Mouse (Mus musculus) fat pad, adult 2 months (tissue): ENCODE measurements around the gene B2m.

ENCODE experiments used
- DNase-seq: peaks from one replicate; pipeline ENCODE4 v3.0.0-alpha.2; 2011; ENCODE audit warnings: low read depth, low spot score; ENCODE audit errors: extremely low read depth

The B2m gene

DNA sequence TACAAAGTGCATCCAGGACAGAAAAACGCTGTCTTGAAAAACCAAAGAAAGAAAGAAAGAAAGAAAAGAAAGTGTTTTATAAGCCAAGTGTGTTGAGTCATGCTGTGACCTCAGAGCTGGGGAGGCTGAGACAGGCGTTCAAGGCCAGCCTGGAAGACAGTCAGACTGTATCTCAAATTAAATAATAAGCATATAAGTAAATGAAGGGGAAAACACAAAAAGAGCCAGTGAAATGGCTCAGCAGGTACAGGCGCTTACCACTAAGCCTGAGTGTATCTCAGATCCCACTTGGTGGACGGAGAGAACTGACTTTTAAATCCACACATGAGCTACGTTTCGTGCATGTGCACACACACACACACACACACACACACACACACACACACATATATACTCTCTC is 1.8 kb downstream of the B2m start:
- DNase-seq: no peak

DNA sequence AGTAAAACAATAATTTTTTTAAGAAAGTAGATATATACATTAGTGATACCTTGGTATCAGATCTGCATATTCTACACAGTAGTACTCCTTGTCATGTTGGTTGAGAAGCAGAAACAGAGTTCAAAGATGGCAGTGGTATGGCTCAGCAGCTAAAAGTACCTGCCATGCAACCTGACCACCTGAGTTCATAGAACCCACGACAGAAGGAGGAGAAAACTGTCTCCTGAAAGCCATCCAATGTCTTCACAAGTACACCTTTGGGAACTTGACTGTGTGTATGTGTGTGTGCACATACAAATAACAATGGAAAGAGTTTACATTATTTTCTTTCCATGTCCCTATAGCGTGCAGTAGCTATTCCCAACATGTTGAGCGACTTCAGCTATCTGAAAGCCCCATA is 2.2 kb downstream of the B2m start:
- no peak for DNase-seq

GRCm38 (mm10) chr2:122151221-122151620 is 3.7 kb downstream of the B2m start:
- no peak for DNase-seq

- DNase-seq: no peak
Measured at GRCm38 (mm10) chr2:122152850-122153249, 5.4 kb downstream of the B2m start.

- no peak for DNase-seq
Measured at GRCm38 (mm10) chr2:122153681-122154365, 6.3 kb downstream of the B2m start.

DNA sequence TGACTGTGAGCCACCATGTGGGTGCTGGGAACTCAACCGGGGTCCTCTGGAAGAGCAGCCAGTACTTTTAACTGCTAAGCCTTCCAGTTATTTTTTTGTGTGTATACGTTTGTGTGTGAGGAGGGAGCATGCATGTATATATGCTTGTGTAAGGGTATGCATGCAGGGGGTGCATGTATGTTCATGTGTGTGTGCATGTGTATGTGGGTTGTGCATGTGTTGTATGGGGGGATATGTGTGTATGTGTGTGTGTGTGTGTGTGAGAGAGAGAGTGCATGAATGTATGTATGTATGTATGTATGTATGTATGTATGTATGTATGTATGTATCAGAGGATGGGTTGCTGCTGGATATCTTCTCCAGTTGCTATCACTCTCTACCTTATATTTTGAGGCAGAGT is 7.0 kb downstream of the B2m start:
- no peak for DNase-seq

GRCm38 (mm10) chr2:122155292-122155691 is 7.8 kb downstream of the B2m start:
- DNase-seq: no peak

- DNase-seq: no peak
Measured at GRCm38 (mm10) chr2:122156051-122156700, 8.7 kb downstream of the B2m start.

GRCm38 (mm10) chr2:122157561-122157960 is 10.1 kb downstream of the B2m start:
- DNase-seq: no peak

DNA sequence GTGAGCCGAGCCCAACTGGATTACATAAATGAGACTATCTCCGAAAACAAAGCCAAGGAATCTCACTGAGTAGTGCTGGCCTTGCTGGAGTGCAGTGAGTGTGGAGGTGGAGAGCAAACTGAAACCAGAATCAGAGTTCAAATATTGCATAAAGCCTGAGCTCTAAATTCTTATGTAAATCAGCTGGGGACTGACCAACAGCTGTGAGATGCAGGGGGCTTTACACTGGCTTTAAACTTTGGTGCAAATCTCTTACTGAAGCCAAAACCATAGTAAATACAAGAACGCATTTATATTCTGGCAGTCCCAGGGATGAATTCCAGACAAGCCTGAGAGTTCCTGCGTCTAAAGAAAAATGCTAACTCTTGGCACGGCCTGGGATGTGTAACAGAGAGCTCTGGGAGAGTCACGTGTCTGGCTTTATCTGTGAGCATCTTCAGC is 10.9 kb downstream of the B2m start:
- peak; percentile 83 for DNase-seq

DNA sequence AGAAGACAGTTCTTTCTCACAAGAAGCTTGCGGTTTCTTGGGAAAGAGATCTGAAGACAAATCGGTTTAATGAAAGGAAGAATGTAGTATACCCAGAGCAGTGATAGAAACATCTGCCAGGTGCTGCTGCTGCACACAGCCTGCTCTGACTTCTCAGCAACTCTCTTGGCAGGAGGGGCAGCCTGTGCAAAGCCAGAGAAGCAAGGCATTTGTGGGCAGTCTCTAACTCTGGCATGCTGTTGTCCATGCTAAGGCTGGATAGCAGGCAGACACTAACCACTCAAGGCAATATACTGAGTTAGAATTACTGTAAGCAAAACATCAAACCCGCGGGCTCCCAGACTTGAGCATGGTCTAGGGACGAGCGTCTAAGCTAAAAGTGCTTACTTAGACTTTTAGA is 12.2 kb downstream of the B2m start:
- no peak for DNase-seq

GRCm38 (mm10) chr2:122160680-122161079 is 13.2 kb downstream of the B2m start, which contains the start of gene Trim69:
Trim69 (plus strand) TSS chr2:122160700.
- DNase-seq: no peak

DNA sequence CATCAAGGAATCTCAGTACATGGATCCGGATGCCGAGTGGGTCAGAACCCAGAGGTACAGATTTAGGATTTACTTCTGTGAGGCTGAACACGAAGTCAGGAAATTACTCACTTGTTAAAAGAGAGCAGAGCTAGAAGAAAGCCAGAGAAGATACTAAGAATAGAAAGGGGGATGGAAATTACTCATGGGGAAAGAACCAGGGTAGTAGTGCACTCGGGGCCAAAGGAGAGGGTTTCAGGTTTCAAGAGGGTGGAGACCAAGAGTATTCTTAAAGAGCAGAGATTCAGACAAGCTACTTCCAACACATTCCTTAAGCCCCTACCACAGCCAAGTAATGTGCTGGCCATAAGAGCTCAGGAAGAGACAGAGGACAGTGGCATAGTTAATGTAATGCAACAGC is 14.1 kb downstream of the B2m start:
- no peak for DNase-seq

GRCm38 (mm10) chr2:122162529-122162928 is 15.0 kb downstream of the B2m start:
- no peak for DNase-seq

DNA sequence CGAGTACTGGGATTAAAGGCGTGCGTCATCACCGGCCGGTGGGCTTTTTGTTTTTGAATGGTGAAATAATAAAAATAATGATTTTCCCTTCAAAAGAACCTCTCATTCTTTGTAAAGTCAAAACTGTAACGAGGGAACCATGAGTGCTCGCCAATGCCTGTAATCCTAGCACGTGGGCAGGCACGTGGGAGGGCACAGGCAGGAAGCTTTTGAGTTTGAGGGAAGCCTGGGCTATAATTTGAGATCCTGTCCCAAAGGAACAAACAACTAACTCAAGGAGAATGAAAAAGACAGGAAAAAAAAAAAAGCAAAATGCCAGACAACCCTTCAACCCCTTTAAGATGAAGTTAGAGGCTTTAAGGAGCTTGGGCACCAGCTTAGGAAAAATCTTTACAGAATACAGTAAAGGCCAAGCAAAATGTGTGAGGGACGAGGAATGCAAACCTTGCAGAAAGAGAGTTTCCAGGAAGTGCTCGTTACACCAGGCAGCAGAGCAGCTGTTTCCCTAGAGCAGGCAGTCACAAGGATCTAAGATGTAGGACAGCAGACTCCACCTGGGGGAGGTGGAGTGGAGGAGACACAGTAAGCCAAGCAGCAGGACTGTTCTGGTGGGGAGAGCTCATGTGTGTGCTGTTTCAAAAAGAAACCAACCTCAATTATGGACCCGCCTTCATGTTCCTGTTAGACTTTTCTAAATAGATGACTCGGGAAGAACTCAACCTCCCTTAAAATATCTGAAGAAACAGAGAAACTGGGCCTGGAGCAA is 16.1 kb downstream of the B2m start:
- no peak for DNase-seq

- no peak for DNase-seq
Measured at GRCm38 (mm10) chr2:122164293-122164692, 16.8 kb downstream of the B2m start.

GRCm38 (mm10) chr2:122171292-122171691 is 23.8 kb downstream of the B2m start:
- no peak for DNase-seq

DNA sequence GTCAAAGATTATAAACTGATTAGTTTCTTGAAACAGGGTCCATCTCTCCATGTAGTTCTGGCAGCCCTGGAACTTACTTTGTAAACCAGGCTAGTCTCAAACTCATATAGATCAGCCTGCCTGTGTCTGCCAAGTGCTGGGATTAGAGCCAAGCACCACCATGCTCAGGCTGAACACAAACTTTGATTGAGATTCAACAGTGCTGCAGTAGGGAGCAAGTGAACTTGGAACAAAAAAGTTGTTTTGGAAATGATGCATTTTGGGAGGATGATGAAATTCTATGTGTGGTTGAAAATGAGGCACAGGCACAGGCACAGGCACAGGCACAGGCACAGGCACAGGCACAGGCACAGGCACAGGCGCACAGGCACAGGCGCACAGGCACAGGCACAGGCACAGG is 24.7 kb downstream of the B2m start:
- no peak for DNase-seq

GRCm38 (mm10) chr2:122180051-122180822 is 32.8 kb downstream of the B2m start:
- no peak for DNase-seq

DNA sequence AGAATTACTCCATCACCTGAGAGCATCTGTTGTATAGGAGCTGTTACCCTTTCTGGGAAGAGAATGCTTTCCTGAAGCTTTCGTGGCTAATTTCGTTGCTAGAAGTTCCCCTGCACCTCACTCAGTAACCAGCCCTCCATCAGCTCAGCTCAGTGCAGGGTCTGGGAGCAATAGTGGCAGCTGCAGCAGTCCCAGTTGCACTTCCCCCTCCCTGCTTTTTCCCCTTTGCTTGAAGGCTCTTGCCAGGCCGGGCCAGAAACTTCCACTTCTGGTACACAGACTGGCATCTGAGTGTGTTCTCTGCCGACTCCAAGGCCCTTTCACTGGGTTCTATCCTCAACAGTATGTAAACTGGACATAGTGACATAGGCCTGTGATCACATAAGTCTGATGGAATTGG is 37.6 kb downstream of the B2m start:
- DNase-seq: no peak

GRCm38 (mm10) chr2:122186106-122186505 is 38.6 kb downstream of the B2m start, which contains the start of the genes Patl2 and Terb2:
Patl2 (minus strand) TSS chr2:122186189.
Terb2 (plus strand) TSS chr2:122186272.
- DNase-seq: no peak
